Mouse (Mus musculus) kidney, adult 2 months (tissue): ENCODE data around the gene Vmn1r188. TPM values are rescaled to one million over a fixed set of nuclear protein-coding genes. Genes with fewer than 3 reads are reported as not detected.
A peak's percentile ranks its signal among the peaks of the same experiment; 100 is the strongest.

Experiments
- DNase-seq: peaks from one replicate; pipeline ENCODE4 v3.0.0; 2021
- H3K27ac ChIP-seq: fragments of 200-500 bp; 2 replicates; pipeline ENCODE4 v1.5.1; 2012; ENCODE audit warnings: low read depth, low read length, control low read depth, inconsistent platforms; ENCODE audit not compliant: insufficient read depth
- H3K27me3 ChIP-seq: fragments of 200-500 bp; replicated peaks from 2 replicates; pipeline ENCODE4 v1.6.1; 2012; ENCODE audit warnings: mild to moderate bottlenecking, moderate library complexity, low read length, inconsistent platforms; ENCODE audit not compliant: control insufficient read depth, insufficient read depth
- H3K36me3 ChIP-seq: fragments of 200-500 bp; 2 replicates; pipeline ENCODE4 v1.6.1; 2012; ENCODE audit warnings: mild to moderate bottlenecking, moderate library complexity, low read length, inconsistent platforms; ENCODE audit not compliant: control insufficient read depth, insufficient read depth
- H3K4me1 ChIP-seq: fragments of 200-500 bp; 2 replicates; pipeline ENCODE4 v1.6.1; 2011; ENCODE audit warnings: low read length; ENCODE audit not compliant: control insufficient read depth, insufficient read depth
- H3K4me3 ChIP-seq: fragments of 200-500 bp; 2 replicates; pipeline ENCODE4 v1.5.1; 2011; ENCODE audit warnings: mild to moderate bottlenecking, low read depth, low read length, control low read depth; ENCODE audit not compliant: insufficient read depth
- CTCF ChIP-seq: fragments of 200-500 bp; conservative IDR thresholded peaks from 2 replicates; pipeline ENCODE4 v1.5.1; 2011; ENCODE audit warnings: low read depth, mild to moderate bottlenecking, control low read depth, low read length, moderate library complexity, mixed read lengths; ENCODE audit not compliant: insufficient read depth, insufficient read length
- POLR2A ChIP-seq: fragments of 200-500 bp; IDR thresholded peaks from one replicate; pipeline ENCODE4 v1.6.1; 2011; ENCODE audit warnings: low read depth, low read length, control low read depth
- WGBS: fragments of 180-500 bp; shearing (Covaris S2); methylation state at CpG from one replicate; pipeline ENCODE4 v1.1.7; 2018; 5-methylcytosine and 5-hydroxymethylcytosine counted together
- polyA plus RNA-seq: library from polyadenylated mRNA; depleted of rRNA; stranded (reverse); fragments of >200 nt; gene quantifications from 2 replicates; pipeline ENCODE4 v1.2.3, GENCODE M21; 2012

Gene Vmn1r188
- polyA plus RNA-seq, 1 experiment = not detected

DNA sequence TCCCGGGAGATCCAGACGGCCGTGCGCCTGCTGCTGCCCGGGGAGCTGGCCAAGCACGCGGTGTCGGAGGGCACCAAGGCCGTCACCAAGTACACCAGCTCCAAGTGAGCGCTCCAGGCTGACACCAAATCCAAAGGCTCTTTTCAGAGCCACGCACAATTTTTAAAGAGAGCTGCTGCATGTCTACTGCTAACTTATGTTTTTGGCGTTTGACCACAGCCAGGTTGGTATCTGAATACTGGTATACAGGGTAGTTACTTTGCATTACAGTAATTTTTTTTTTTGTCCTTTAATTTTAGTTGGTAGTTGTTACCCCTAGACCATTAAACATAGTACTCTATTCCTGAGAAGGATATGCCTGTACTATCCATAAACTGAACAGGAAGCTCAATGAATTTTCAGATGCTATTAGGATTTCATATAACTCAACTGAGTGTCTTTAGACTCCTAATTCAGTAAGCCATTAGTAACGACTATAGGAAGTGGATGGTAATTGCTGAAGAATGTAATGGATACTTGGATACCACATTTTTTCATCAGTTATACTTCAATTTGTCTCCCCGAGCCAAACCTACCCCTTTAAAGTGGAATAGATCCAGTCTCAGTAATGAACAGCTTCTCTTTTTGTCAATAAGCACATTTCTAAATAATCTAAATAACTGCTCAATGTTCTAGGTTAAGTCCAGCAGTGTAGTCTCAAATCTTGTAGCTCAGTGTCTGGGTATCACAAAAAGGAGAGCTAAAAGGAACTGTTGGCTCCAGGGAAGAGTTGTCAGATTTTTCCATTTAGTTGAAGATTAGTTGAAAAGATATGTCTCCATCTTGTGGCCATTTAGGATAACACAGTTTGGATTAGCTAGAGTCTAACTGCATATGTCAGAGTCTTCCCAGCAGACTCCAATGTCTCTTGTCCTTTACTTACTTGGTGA, 40.5 kb upstream of the Vmn1r188 start:
- H3K27me3 ChIP-seq = no peaks in the 10 kb centered on the region
- TF ChIP-seq CTCF (0 out of 2 replicates have a peak, but pooled peaks have one; percentile 12), POLR2A (no peak)
- H3K36me3 ChIP-seq = no peaks in the 10 kb centered on the region
- DNase-seq = peak; percentile 74
- H3K27ac ChIP-seq = no peak overlapping the region
- peaks cover 10% of the 10 kb centered on the region; the same call in 1 of the 2 replicates for H3K4me1 ChIP-seq
- peak overlapping the region; percentile 45 for H3K4me3 ChIP-seq
- WGBS = 4% methylated on average over 13 of the region's 14 CpGs

DNA sequence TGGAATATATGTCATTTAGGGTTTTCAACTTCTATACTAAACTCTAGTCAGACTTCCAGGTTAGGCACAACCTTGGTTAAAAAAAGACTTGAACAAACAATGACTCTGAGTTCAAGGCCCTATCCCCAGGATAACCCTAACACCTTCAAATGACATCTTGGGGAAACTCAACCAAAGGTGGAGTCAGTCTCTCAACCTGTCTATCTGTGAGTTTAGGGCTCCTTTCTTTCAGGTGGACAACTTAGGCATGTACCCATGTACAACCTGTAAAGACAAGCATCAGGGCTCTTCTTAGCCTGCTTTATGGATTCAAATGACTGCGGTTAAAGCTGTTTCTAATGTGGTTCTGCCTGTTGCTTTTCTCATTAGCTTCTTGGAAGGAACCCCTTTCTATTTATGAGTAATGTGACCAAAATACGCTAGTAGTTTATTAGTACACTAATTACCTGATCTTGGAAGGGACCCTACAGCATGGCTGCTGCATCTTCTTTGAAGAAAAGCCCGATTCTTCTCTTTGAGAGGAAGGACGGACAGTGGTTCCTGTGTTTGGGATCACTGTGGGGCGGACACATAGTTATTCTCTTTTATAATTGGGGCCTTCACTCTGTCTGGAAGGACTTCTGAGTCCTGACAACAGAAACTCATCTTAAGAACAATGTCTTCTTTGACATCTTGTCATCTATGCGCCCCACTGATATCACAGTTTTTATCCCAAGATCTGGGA, 39.6 kb upstream of the Vmn1r188 start:
- no peaks in the 10 kb centered on the region for H3K36me3 ChIP-seq
- H3K4me3 ChIP-seq = no peak overlapping the region
- TF ChIP-seq CTCF = no peak
- no peak for TF ChIP-seq POLR2A
- DNase-seq = no peak
- 92% methylated on average over 6 of the region's 6 CpGs for whole genome bisulfite sequencing
- peaks cover 10% of the 10 kb centered on the region; the same call in 1 of the 2 replicates for H3K4me1 ChIP-seq
- no peaks in the 10 kb centered on the region for H3K27me3 ChIP-seq
- no peak overlapping the region for H3K27ac ChIP-seq

DNA sequence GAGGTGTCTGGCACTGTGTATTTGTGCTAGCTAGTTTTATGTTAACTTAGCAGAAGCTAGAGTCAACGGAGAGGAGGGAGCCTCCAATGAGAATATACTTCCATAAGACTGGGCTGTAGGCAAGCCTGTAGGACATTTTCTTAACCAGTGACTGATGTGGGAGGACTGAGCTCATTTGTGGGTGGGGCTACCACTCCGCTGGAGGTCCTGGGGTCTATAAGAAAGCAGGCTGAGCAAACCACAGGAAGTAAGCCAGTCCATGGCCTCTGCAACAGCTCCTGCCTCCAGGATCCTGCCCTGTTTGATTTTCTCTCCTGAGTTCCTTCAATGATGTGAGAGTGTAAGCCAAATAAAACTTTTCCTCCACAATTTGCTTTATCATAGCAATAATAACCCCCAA, 38.9 kb upstream of the Vmn1r188 start:
- no peak for TF ChIP-seq POLR2A
- TF ChIP-seq CTCF = no peak
- 63% methylated on average over 2 of the region's 2 CpGs for WGBS
- no peak overlapping the region for H3K27ac ChIP-seq
- peaks cover 9% of the 10 kb centered on the region; the same call in 1 of the 2 replicates for H3K4me1 ChIP-seq
- no peaks in the 10 kb centered on the region for H3K36me3 ChIP-seq
- no peak for DNase-seq
- H3K27me3 ChIP-seq = no peaks in the 10 kb centered on the region
- no peak overlapping the region for H3K4me3 ChIP-seq

DNA sequence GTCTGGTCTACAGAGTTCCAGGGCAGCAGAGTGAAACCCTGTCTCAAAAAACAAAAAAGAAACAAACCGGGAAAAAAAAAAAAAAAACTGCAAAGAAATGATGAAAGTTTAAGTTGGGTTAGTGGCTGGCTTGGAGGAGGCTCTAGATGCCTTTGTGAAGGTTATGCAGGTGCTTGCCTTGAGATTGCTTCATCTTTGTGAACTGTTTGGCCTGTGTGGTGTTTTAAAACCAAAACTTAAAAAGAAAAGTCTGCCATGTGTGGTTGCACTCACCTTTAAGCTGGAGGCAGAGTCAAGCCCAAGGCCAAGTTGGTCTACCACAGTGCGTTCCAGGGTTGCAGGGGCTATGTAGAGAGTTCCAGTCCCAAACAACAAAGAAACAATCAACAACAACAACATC, 35.2 kb upstream of the Vmn1r188 start:
- Histone ChIP-seq H3K4me1 (no peaks in the 10 kb centered on the region; the same call in 1 of the 2 replicates), H3K27ac (no peak overlapping the region), H3K27me3 (no peaks in the 10 kb centered on the region; the same call in 1 of the 2 replicates), H3K4me3 (no peak overlapping the region), H3K36me3 (no peaks in the 10 kb centered on the region)
- 90% methylated on average over 2 of the region's 2 CpGs for WGBS
- TF ChIP-seq POLR2A = no peak
- TF ChIP-seq CTCF = no peak
- no peak for DNase-seq

DNA sequence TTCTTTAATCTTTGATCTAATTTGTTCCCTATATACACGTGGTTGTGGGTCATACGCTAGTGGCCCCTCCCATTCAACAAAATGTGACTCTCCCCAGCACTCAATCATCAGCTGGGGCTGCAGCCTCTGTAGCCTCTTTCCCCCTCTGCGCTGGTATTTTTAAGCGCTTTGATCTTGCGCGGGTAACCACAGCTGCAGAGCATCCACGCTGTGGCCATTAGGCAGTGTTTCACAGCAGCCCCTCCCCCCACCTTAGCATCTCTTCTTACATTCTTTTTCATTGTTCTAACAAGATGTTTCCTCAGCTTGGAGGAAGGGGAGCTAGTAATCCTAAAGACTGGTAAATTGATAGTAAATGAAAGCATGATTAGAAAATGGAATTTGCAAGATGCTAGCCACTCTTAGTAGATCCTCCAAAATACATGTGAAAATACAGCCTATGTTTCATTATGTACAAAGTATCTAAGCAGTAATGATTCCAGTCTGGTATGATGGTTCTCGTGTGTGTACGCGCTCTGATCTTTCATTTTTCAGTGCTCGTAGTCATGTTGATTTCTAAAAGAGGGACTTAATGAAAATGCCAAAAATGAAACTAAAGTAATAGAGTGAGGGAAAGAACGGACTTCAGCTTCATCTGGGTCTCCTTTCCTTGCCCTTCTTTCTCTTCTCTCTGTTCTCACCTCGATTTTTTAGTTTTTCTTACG, 34.4 kb upstream of the Vmn1r188 start:
- Histone ChIP-seq H3K36me3 (no peaks in the 10 kb centered on the region), H3K27ac (no peak overlapping the region), H3K4me1 (no peaks in the 10 kb centered on the region), H3K4me3 (0 out of 2 replicates have a peak overlapping the region, but pooled peaks have one; percentile 11), H3K27me3 (no peaks in the 10 kb centered on the region; the same call in 1 of the 2 replicates)
- no peak for TF ChIP-seq POLR2A
- TF ChIP-seq CTCF = no peak
- 4% methylated on average over 14 of the region's 14 CpGs for WGBS
- DNase-seq = no peak

DNA sequence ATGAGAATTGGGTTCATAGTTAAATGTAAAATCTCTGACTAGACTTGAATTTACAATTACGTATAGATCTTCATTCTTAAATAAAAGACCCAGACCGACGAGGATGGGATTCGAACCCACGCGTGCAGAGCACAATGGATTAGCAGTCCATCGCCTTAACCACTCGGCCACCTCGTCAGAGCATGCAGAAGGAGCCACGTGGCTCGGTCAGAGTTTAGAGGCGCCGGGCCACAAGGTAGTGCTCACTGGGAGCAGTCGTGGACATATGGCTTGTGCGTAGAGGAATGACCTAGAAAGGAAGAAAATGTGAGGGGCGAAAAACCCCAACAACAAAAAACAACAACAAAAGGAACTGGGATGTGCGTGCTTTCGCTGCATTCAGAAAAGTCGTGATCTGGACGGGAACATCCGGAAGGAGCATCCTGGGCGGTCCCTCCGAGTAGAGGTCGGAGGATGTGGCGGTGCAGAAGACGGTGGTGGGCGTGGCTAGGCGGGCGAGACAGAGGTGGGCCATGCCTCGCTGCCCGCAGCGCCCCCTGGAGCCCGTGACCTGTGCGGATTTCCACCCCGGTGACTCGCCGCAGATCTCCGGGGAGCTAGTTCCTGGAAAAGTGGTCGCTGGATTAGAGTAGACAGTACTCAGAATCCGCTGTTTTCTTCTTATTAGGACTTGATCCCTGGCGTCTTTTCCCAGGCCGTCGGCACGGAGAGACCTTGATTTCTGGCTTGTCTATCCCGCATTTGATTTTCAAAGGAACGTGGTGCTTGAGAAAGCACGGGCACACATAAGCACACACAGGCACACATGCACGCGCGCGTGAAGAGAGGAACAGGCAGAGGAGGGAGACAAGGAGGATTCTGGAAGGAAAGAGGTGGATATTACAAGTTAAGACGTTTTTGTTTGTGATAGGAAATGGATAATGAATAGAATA, 33.4 kb upstream of the Vmn1r188 start:
- H3K27me3 ChIP-seq = no peaks in the 10 kb centered on the region; the same call in 1 of the 2 replicates
- TF ChIP-seq CTCF (peak; percentile 56), POLR2A (no peak)
- under 1% methylated on average over 52 of the region's 52 CpGs for WGBS
- peak overlapping the region; percentile 51 for H3K4me3 ChIP-seq
- no peaks in the 10 kb centered on the region for H3K4me1 ChIP-seq
- H3K36me3 ChIP-seq = no peaks in the 10 kb centered on the region
- peak; percentile 93 for DNase-seq
- no peak overlapping the region for H3K27ac ChIP-seq
